In the genomic region with DNA sequence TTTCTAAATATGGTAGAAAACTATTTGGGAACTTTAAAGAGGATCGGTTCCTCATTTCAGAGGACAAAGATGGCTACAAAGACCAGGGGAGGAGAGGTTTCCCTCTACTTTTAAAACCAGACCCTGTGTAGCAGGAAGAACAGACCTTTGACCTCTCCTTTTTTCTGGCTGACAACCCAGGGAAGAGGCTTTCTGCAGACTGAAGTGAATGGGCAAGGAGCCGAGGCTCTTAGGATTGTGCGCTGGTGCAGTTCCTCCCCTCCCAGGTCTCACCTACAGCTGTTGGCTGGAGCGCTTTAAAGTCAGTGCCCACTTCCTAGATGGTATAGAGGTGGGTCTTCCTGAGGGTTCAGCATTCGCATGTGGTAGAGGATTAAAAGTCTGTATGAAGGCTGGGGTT, we compare ENCODE assay signal across 16 mouse cellular contexts. TPM values are rescaled to one million over a fixed set of nuclear protein-coding genes. Genes with fewer than 3 reads are reported as not detected.
DNase-seq lines count a peak whose midpoint lies in the region; ATAC-seq and TF ChIP-seq lines count a peak whose summit lies in the region.
"Had no signal": no experiment of that assay in that cellular context is flagged by ENCODE, and none has a peak within 500 bp of the region (broad histone marks: within the 10 kb centered on the region; RNA-seq: fewer than 3 reads in every experiment).

No protein-coding gene starts in this region.

- H3K36me3 ChIP-seq in kidney, embryonic 15.5 days: no peaks in the 10 kb centered on the region; the same call in 1 of the 2 replicates
- no peaks in the 10 kb centered on the region for H3K36me3 ChIP-seq in hindbrain, embryonic 15.5 days
- H3K36me3 ChIP-seq in midbrain, embryonic 14.5 days (ENCODE audit: control insufficient read depth, insufficient read depth, low read length): no peaks in the 10 kb centered on the region
- H3K36me3 ChIP-seq: embryonic facial prominence, embryonic 15.5 days had no signal

- TF ChIP-seq CTCF in gastrocnemius, adult 2 months (IDR thresholded peaks at IDR 0.05): no peak

- peaks cover 64% of the 10 kb centered on the region for H3K27me3 ChIP-seq in kidney, embryonic 15.5 days
- H3K27me3 ChIP-seq in hindbrain, embryonic 15.5 days: peaks cover 47% of the 10 kb centered on the region
- peaks cover 53% of the 10 kb centered on the region for H3K27me3 ChIP-seq in midbrain, embryonic 14.5 days (ENCODE audit: control insufficient read depth, insufficient read depth, low read length)

- H3K27ac ChIP-seq in gastrocnemius, adult 2 months: 0 out of 2 replicates have a peak overlapping the region, but pooled peaks have one; percentile 6
- H3K27ac ChIP-seq in kidney, embryonic 15.5 days: no peak overlapping the region
- no peak overlapping the region for H3K27ac ChIP-seq in hindbrain, embryonic 15.5 days (replicated peaks)
- H3K27ac ChIP-seq in midbrain, embryonic 14.5 days (replicated peaks; ENCODE audit: low read depth, low read length): no peak overlapping the region
- H3K27ac ChIP-seq: embryonic facial prominence, embryonic 15.5 days had no signal

- intact Hi-C loops in gastrocnemius, adult 2 months (cut with DNase I): no loop called here

- H3K9me3 ChIP-seq in kidney, embryonic 15.5 days (replicated peaks): no peaks in the 10 kb centered on the region
- no peaks in the 10 kb centered on the region for H3K9me3 ChIP-seq in hindbrain, embryonic 15.5 days
- no peaks in the 10 kb centered on the region for H3K9me3 ChIP-seq in midbrain, embryonic 14.5 days (ENCODE audit: control insufficient read depth, low read length)
- H3K9me3 ChIP-seq: embryonic facial prominence, embryonic 15.5 days had no signal

- ATAC-seq in kidney, embryonic 15.5 days (replicated peaks; ENCODE audit: low FRiP score): no peak
- no peak for ATAC-seq in hindbrain, embryonic 15.5 days (ENCODE audit: low FRiP score, low read depth)
- no peak for ATAC-seq in midbrain, embryonic 14.5 days (ENCODE audit: low FRiP score, low TSS enrichment)
- no peak for ATAC-seq in megakaryocyte, adult 5-6 weeks (ENCODE audit: poor library complexity, severe bottlenecking)
- ATAC-seq in inflammation-experienced regulatory T-cells, adult 6 months: no peak

- DNase-seq in gastrocnemius, adult 2 months: no peak
- no peak for DNase-seq in gastrocnemius, postnatal 10 days
- peak; percentile 86 for DNase-seq in kidney, adult 9 months
- no peak for DNase-seq in midbrain, embryonic 14.5 days
- DNase-seq: adrenal gland, postnatal 36 days; right cerebral cortex, adult 18-20 months had no signal

- WGBS in kidney, embryonic 15.5 days: 52% methylated on average over 5 of the region's 5 CpGs
- 56% methylated on average over 5 of the region's 5 CpGs for WGBS in hindbrain, embryonic 15.5 days
- 43% methylated on average over 5 of the region's 5 CpGs for WGBS in midbrain, embryonic 14.5 days

- H3K9ac ChIP-seq in kidney, embryonic 15.5 days: no peak overlapping the region
- H3K9ac ChIP-seq in hindbrain, embryonic 15.5 days: no peak overlapping the region
- no peak overlapping the region for H3K9ac ChIP-seq in midbrain, embryonic 14.5 days (replicated peaks; ENCODE audit: low read length)
- H3K9ac ChIP-seq: embryonic facial prominence, embryonic 15.5 days; lung, embryonic 14.5 days had no signal

- no peak overlapping the region; the same call in 1 of the 2 replicates for H3K4me2 ChIP-seq in kidney, embryonic 15.5 days
- peak overlapping the region; percentile 57 for H3K4me2 ChIP-seq in hindbrain, embryonic 15.5 days
- H3K4me2 ChIP-seq in midbrain, embryonic 14.5 days (ENCODE audit: low read length): peak overlapping the region; percentile 56

- H3K4me1 ChIP-seq in kidney, embryonic 15.5 days: peaks cover 43% of the 10 kb centered on the region
- peaks cover 31% of the 10 kb centered on the region for H3K4me1 ChIP-seq in hindbrain, embryonic 15.5 days (replicated peaks)
- H3K4me1 ChIP-seq in midbrain, embryonic 14.5 days (ENCODE audit: control insufficient read depth, insufficient read depth, low read length): peaks cover 24% of the 10 kb centered on the region

- H3K4me3 ChIP-seq in gastrocnemius, adult 2 months: no peak overlapping the region; the same call in 1 of the 2 replicates
- no peak overlapping the region for H3K4me3 ChIP-seq in kidney, embryonic 15.5 days (replicated peaks)
- peak overlapping the region; percentile 36 for H3K4me3 ChIP-seq in hindbrain, embryonic 15.5 days
- peak overlapping the region; percentile 32; the same call in 1 of the 2 replicates for H3K4me3 ChIP-seq in midbrain, embryonic 14.5 days (replicated peaks; ENCODE audit: low read depth, low read length)

RNA-seq across cellular contexts. Expression of a gene that starts 5.8 kb away (rescaled TPM):
- 10 to 100 TPM; 75.0 to 87.5 TPM for total RNA-seq in gastrocnemius, adult 2 months (2021)
- total RNA-seq in gastrocnemius, postnatal 10 days (2021): 10 to 100 TPM; 75.2 to 77.4 TPM
- 7.4 and 9.0 TPM in 2 replicates for polyA plus RNA-seq in kidney, embryonic 15.5 days (2015; fragmentation: Nextera tagmentation; extraction: Ambion mirVana)
- polyA plus RNA-seq in hindbrain, embryonic 15.5 days (2015; fragmentation: Nextera tagmentation; extraction: Ambion mirVana): 11.2 and 14.0 TPM in 2 replicates
- 7.2 and 8.0 TPM in 2 replicates for polyA plus RNA-seq in midbrain, embryonic 14.5 days (2014; fragmentation: Nextera tagmentation; extraction: Ambion mirVana)
- 0.04 TPM in 1 of 2 replicates, not detected in the other for total RNA-seq in megakaryocyte, adult 5-6 weeks (2015)
- 0.07 TPM in 1 of 2 replicates, not detected in the other for total RNA-seq in megakaryocyte, adult 5-6 weeks (2017)
- polyA plus RNA-seq in inflammation-experienced regulatory T-cells, adult 6 months (2017; shearing (Covaris generic)): not detected
- total RNA-seq: neutrophil, adult 5-6 weeks had no signal

RNA-seq across cellular contexts. Expression of a gene that starts 20.1 kb away (rescaled TPM):
- under 1 TPM in 1 of 2 experiments, not detected in 1; 0.67 TPM for total RNA-seq in gastrocnemius, adult 2 months (2021)
- total RNA-seq in gastrocnemius, postnatal 10 days (2021): under 1 TPM in 1 of 2 experiments, not detected in 1; 0.36 TPM
- polyA plus RNA-seq in kidney, embryonic 15.5 days (2015; fragmentation: Nextera tagmentation; extraction: Ambion mirVana): 0.55 TPM in 1 of 2 replicates, not detected in the other
- 17.0 and 19.3 TPM in 2 replicates for polyA plus RNA-seq in hindbrain, embryonic 15.5 days (2015; fragmentation: Nextera tagmentation; extraction: Ambion mirVana)
- polyA plus RNA-seq in midbrain, embryonic 14.5 days (2014; fragmentation: Nextera tagmentation; extraction: Ambion mirVana): 12.9 and 13.2 TPM in 2 replicates
- not detected in 2 replicates for total RNA-seq in megakaryocyte, adult 5-6 weeks (2015)
- total RNA-seq in megakaryocyte, adult 5-6 weeks (2017): not detected in 2 replicates
- not detected for polyA plus RNA-seq in inflammation-experienced regulatory T-cells, adult 6 months (2017; shearing (Covaris generic))
- total RNA-seq: ES-E14; hematopoietic stem cell, adult 5-6 weeks; megakaryocyte-erythroid progenitor cell, adult 5-6 weeks; neutrophil, adult 5-6 weeks had no signal

RNA-seq across cellular contexts. Expression of a gene that starts 32.1 kb away (rescaled TPM):
- total RNA-seq in gastrocnemius, adult 2 months (2021): 10 to 100 TPM; 22.7 to 27.6 TPM
- 10 to 100 TPM; 25.8 to 26.3 TPM for total RNA-seq in gastrocnemius, postnatal 10 days (2021)
- 56.0 and 56.8 TPM in 2 replicates for polyA plus RNA-seq in kidney, embryonic 15.5 days (2015; fragmentation: Nextera tagmentation; extraction: Ambion mirVana)
- 68.3 and 76.0 TPM in 2 replicates for polyA plus RNA-seq in hindbrain, embryonic 15.5 days (2015; fragmentation: Nextera tagmentation; extraction: Ambion mirVana)
- polyA plus RNA-seq in midbrain, embryonic 14.5 days (2014; fragmentation: Nextera tagmentation; extraction: Ambion mirVana): 68.4 and 79.9 TPM in 2 replicates
- 13.8 and 24.0 TPM in 2 replicates for total RNA-seq in megakaryocyte, adult 5-6 weeks (2015)
- total RNA-seq in megakaryocyte, adult 5-6 weeks (2017): 19.6 and 20.9 TPM in 2 replicates
- 10 to 100 TPM; 15.3 to 22.1 (median 17.8) TPM for polyA plus RNA-seq in inflammation-experienced regulatory T-cells, adult 6 months (2017; shearing (Covaris generic))

RNA-seq across cellular contexts. Expression of a gene that starts 32.4 kb away (rescaled TPM):
- under 1 TPM; 0.31 to 0.33 TPM for total RNA-seq in gastrocnemius, adult 2 months (2021)
- total RNA-seq in gastrocnemius, postnatal 10 days (2021): 1 to 10 TPM; 1.6 to 3.3 TPM
- polyA plus RNA-seq in kidney, embryonic 15.5 days (2015; fragmentation: Nextera tagmentation; extraction: Ambion mirVana): 7.9 and 8.7 TPM in 2 replicates
- 2.9 and 4.1 TPM in 2 replicates for polyA plus RNA-seq in hindbrain, embryonic 15.5 days (2015; fragmentation: Nextera tagmentation; extraction: Ambion mirVana)
- polyA plus RNA-seq in midbrain, embryonic 14.5 days (2014; fragmentation: Nextera tagmentation; extraction: Ambion mirVana): 3.3 and 3.7 TPM in 2 replicates
- 10.7 and 16.0 TPM in 2 replicates for total RNA-seq in megakaryocyte, adult 5-6 weeks (2015)
- 7.0 and 9.7 TPM in 2 replicates for total RNA-seq in megakaryocyte, adult 5-6 weeks (2017)
- 1 to 10 TPM; 1.2 to 4.7 (median 1.5) TPM for polyA plus RNA-seq in inflammation-experienced regulatory T-cells, adult 6 months (2017; shearing (Covaris generic))

Comparison
In these comparisons a context has a peak if more than half of its experiments do, and no peak if none do; other contexts are left out.
1. H3K4me3 ChIP-seq: peak in hindbrain, embryonic 15.5 days (single experiment) and midbrain, embryonic 14.5 days (single experiment); none in gastrocnemius, adult 2 months (single experiment) and kidney, embryonic 15.5 days (single experiment).